12 mouse cellular contexts compared by ENCODE assay signal in the genomic region with DNA sequence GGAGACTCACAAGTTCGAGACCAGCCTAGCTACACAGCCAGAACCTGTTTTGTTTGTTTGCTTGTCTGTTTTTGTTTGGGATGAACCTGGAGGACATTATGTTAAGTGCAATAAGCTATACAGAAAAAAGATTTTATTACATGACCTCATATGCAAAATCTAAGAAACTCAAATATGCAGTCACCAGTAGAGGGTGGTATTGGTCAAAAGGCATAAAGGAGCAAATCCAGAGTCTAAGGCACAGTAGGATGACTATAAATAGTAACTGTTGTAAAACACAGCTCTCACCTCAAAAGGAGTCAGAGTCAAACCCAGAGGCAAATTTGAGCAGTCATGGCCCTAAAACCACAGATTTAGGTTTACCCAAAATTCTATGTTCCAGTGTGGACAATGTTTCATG. TPM values are rescaled to one million over a fixed set of nuclear protein-coding genes. Genes with fewer than 3 reads are reported as not detected.
DNase-seq lines count a peak whose midpoint lies in the region; ATAC-seq and TF ChIP-seq lines count a peak whose summit lies in the region.
"Had no signal": no experiment of that assay in that cellular context is flagged by ENCODE, and none has a peak within 500 bp of the region (broad histone marks: within the 10 kb centered on the region; RNA-seq: fewer than 3 reads in every experiment).

No protein-coding gene starts in this region.

- no peak overlapping the region for H3K27ac ChIP-seq in layer of hippocampus, adult 2 months

- peak; percentile 39 for ATAC-seq in inflammation-experienced regulatory T-cells, adult 6 months

- peak; percentile 71 for TF ChIP-seq CTCF in layer of hippocampus, adult 2 months (conservative IDR thresholded peaks at IDR 0.05)

- no peak for DNase-seq in layer of hippocampus, adult 2 months (ENCODE audit: low spot score in 2 of 2)
- no peak for DNase-seq in layer of hippocampus, postnatal 10 days (ENCODE audit: low spot score in 2 of 2)
- peak; percentile 79 for DNase-seq in CD4-positive, CD25-positive, alpha-beta regulatory T cell, adult 2 months (ENCODE audit: low read depth, low spot score)
- peak; percentile 2 for DNase-seq in Muller cell, postnatal 12 days (ENCODE audit: inconsistent ontology term)
- no peak for DNase-seq in urinary bladder, postnatal 4 days (ENCODE audit: low spot score in 2 of 2)
- DNase-seq in testis, postnatal 14 days (ENCODE audit: low spot score) = no peak
- DNase-seq in kidney, postnatal 25 days = no peak
- DNase-seq: thymus, postnatal 25 days had no signal

- H3K4me3 ChIP-seq in layer of hippocampus, adult 2 months = no peak overlapping the region

RNA-seq across cellular contexts. Expression of a gene that starts 1.6 kb away (rescaled TPM):
- total RNA-seq in layer of hippocampus, adult 2 months (2021) = not detected
- total RNA-seq in layer of hippocampus, postnatal 10 days (2021) = not detected
- not detected for polyA plus RNA-seq in inflammation-experienced regulatory T-cells, adult 6 months (2017; shearing (Covaris generic))
- total RNA-seq: heart, postnatal 25 days; layer of hippocampus, postnatal 14 days had no signal
- polyA plus RNA-seq: lung, embryonic 16.5 days had no signal

RNA-seq across cellular contexts. Expression of a gene that starts 2.9 kb away (rescaled TPM):
- 1 to 10 TPM; 6.6 to 9.7 TPM for total RNA-seq in layer of hippocampus, adult 2 months (2021)
- total RNA-seq in layer of hippocampus, postnatal 10 days (2021) = 10 to 100 TPM; 10.8 to 11.0 TPM
- 1 to 10 TPM; 7.1 to 9.2 (median 8.4) TPM for polyA plus RNA-seq in inflammation-experienced regulatory T-cells, adult 6 months (2017; shearing (Covaris generic))

Comparison
In these comparisons a context has a peak if more than half of its experiments do, and no peak if none do; other contexts are left out.
1. DNase-seq: peak in CD4-positive, CD25-positive, alpha-beta regulatory T cell, adult 2 months (single experiment) and Muller cell, postnatal 12 days (single experiment); none in layer of hippocampus, adult 2 months (0 of 2), layer of hippocampus, postnatal 10 days (0 of 2), urinary bladder, postnatal 4 days (0 of 2), testis, postnatal 14 days (single experiment) and kidney, postnatal 25 days (0 of 2).